11 mouse cellular contexts compared by ENCODE assay signal in genomic region chr13:59853471-59853870, GRCm38 (mm10). TPM values are rescaled to one million over a fixed set of nuclear protein-coding genes. Genes with fewer than 3 reads are reported as not detected.
A peak's percentile ranks its signal among the peaks of the same experiment; 100 is the strongest.
DNase-seq lines count a peak whose midpoint lies in the region; ATAC-seq lines count a peak whose summit lies in the region.
"Had no signal": no experiment of that assay in that cellular context is flagged by ENCODE, and none has a peak within 500 bp of the region (broad histone marks: within the 10 kb centered on the region; RNA-seq: fewer than 3 reads in every experiment).

No protein-coding gene starts in this region.

- H3K27me3 ChIP-seq in liver, embryonic 12.5 days (replicated peaks): peaks cover 11% of the 10 kb centered on the region
- H3K27me3 ChIP-seq in forebrain, embryonic 11.5 days (ENCODE audit: control insufficient read depth, insufficient read depth, low read length): no peaks in the 10 kb centered on the region
- H3K27me3 ChIP-seq in hindbrain, embryonic 11.5 days (ENCODE audit: control insufficient read depth, insufficient read depth, low read length): no peaks in the 10 kb centered on the region

- H3K4me2 ChIP-seq in liver, embryonic 12.5 days: peak overlapping the region; percentile 33
- no peak overlapping the region for H3K4me2 ChIP-seq in forebrain, embryonic 11.5 days (ENCODE audit: low read depth, low read length, severe bottlenecking)
- no peak overlapping the region for H3K4me2 ChIP-seq in hindbrain, embryonic 11.5 days (replicated peaks; ENCODE audit: low read depth, low read length)
- H3K4me2 ChIP-seq: neural tube, embryonic 13.5 days had no signal

- no peak overlapping the region for H3K4me3 ChIP-seq in liver, embryonic 12.5 days
- H3K4me3 ChIP-seq in brown adipose tissue, adult 24 weeks (ENCODE audit: insufficient read depth, low read depth, low read length): peak overlapping the region; percentile 26
- H3K4me3 ChIP-seq in forebrain, embryonic 11.5 days (ENCODE audit: low read depth, low read length): no peak overlapping the region
- no peak overlapping the region for H3K4me3 ChIP-seq in hindbrain, embryonic 11.5 days (ENCODE audit: low read depth, low read length)
- H3K4me3 ChIP-seq: neural tube, embryonic 13.5 days had no signal

- WGBS in liver, embryonic 12.5 days (ENCODE audit: insufficient replicate concordance): 24% methylated on average over 9 of the region's 9 CpGs
- WGBS in forebrain, embryonic 11.5 days: 85% methylated on average over 9 of the region's 9 CpGs
- 78% methylated on average over 9 of the region's 9 CpGs for WGBS in hindbrain, embryonic 11.5 days

- H3K36me3 ChIP-seq in liver, embryonic 12.5 days: no peaks in the 10 kb centered on the region
- no peaks in the 10 kb centered on the region for H3K36me3 ChIP-seq in forebrain, embryonic 11.5 days (ENCODE audit: control insufficient read depth, insufficient read depth, low read length)
- H3K36me3 ChIP-seq in hindbrain, embryonic 11.5 days (ENCODE audit: control insufficient read depth, insufficient read depth, low read length): no peaks in the 10 kb centered on the region
- H3K36me3 ChIP-seq: neural tube, embryonic 13.5 days had no signal

- no peak overlapping the region for H3K27ac ChIP-seq in liver, embryonic 12.5 days
- H3K27ac ChIP-seq in brown adipose tissue, adult 24 weeks (replicated peaks; ENCODE audit: low read depth, low read length): peak overlapping the region; percentile 70
- no peak overlapping the region for H3K27ac ChIP-seq in forebrain, embryonic 11.5 days (ENCODE audit: low read depth, low read length)
- no peak overlapping the region for H3K27ac ChIP-seq in hindbrain, embryonic 11.5 days (ENCODE audit: low read depth, low read length)
- H3K27ac ChIP-seq: macrophage; neural tube, embryonic 13.5 days had no signal

- 0 out of 2 replicates have a peak, but pooled peaks cover 6% of the 10 kb centered on the region for H3K4me1 ChIP-seq in liver, embryonic 12.5 days
- H3K4me1 ChIP-seq in brown adipose tissue, adult 24 weeks (ENCODE audit: control insufficient read depth, insufficient read depth, insufficient read length, low read length): no peaks in the 10 kb centered on the region
- no peaks in the 10 kb centered on the region for H3K4me1 ChIP-seq in forebrain, embryonic 11.5 days (replicated peaks; ENCODE audit: control insufficient read depth, insufficient read depth, low read length)
- no peaks in the 10 kb centered on the region for H3K4me1 ChIP-seq in hindbrain, embryonic 11.5 days (replicated peaks; ENCODE audit: control insufficient read depth, insufficient read depth, low read length)
- H3K4me1 ChIP-seq: neural tube, embryonic 13.5 days had no signal

- ATAC-seq in liver, embryonic 12.5 days: 0 out of 2 replicates have a peak, but pooled peaks have one; percentile 24
- no peak for ATAC-seq in forebrain, embryonic 11.5 days (replicated peaks; ENCODE audit: low FRiP score)
- ATAC-seq in hindbrain, embryonic 11.5 days (ENCODE audit: low FRiP score): no peak
- ATAC-seq: intestine, postnatal 0 days had no signal

- H3K9ac ChIP-seq in liver, embryonic 12.5 days: no peak overlapping the region
- no peak overlapping the region for H3K9ac ChIP-seq in forebrain, embryonic 11.5 days (ENCODE audit: low read length)
- no peak overlapping the region for H3K9ac ChIP-seq in hindbrain, embryonic 11.5 days (ENCODE audit: low read depth, low read length)
- H3K9ac ChIP-seq: neural tube, embryonic 13.5 days had no signal

- no peak for DNase-seq in liver
- DNase-seq in heart, postnatal 4 days: peak; percentile 41
- peak; percentile 45 for DNase-seq in ovary, postnatal 14 days (ENCODE audit: low spot score)
- DNase-seq in embryo, embryonic 10 days (ENCODE audit: low spot score): no peak
- no peak for DNase-seq in forebrain, embryonic 11.5 days (ENCODE audit: low spot score)
- no peak for DNase-seq in hindbrain, embryonic 11.5 days (ENCODE audit: low spot score)

- no peaks in the 10 kb centered on the region for H3K9me3 ChIP-seq in liver, embryonic 12.5 days (replicated peaks)
- H3K9me3 ChIP-seq in forebrain, embryonic 11.5 days (ENCODE audit: control insufficient read depth, low read length): no peaks in the 10 kb centered on the region
- no peaks in the 10 kb centered on the region for H3K9me3 ChIP-seq in hindbrain, embryonic 11.5 days (ENCODE audit: control insufficient read depth, low read length)

RNA-seq across cellular contexts. Expression of gene Tut7, which starts 30.5 kb away (rescaled TPM):
- 66.3 and 74.4 TPM in 2 replicates for polyA plus RNA-seq in liver, embryonic 12.5 days (2016; fragmentation: Nextera tagmentation; extraction: Ambion mirVana)
- polyA plus RNA-seq in brown adipose tissue, adult 24 weeks (2012; ENCODE audit: insufficient read depth, insufficient read length, missing spikeins): 33.9 and 51.0 TPM in 2 replicates
- 10 to 100 TPM; 52.2 to 54.1 TPM for total RNA-seq in heart, postnatal 4 days (2021)
- 46.4 and 55.5 TPM in 2 replicates for polyA plus RNA-seq in forebrain, embryonic 11.5 days (2014; fragmentation: Nextera tagmentation; extraction: Ambion mirVana)
- polyA plus RNA-seq in hindbrain, embryonic 11.5 days (2014; fragmentation: Nextera tagmentation; extraction: Ambion mirVana): 49.1 and 50.8 TPM in 2 replicates

Comparison
In these comparisons a context has a peak if more than half of its experiments do, and no peak if none do; other contexts are left out.
1. DNase-seq: peak in heart, postnatal 4 days (single experiment) and ovary, postnatal 14 days (single experiment); none in liver (single experiment), embryo, embryonic 10 days (single experiment), forebrain, embryonic 11.5 days (single experiment) and hindbrain, embryonic 11.5 days (single experiment).